Mouse (Mus musculus) retina, postnatal 1 day (tissue): Measurements from ENCODE around the gene Afmid.
"Not testable (repeated sequence)": the region's sequence is repeated elsewhere in the genome, so short reads cannot be mapped to it uniquely, and the experiment has no call there.

Experiments
- DNase-seq: peaks from one replicate; pipeline ENCODE4 v3.0.0-alpha.2; 2012

Gene Afmid

DNA sequence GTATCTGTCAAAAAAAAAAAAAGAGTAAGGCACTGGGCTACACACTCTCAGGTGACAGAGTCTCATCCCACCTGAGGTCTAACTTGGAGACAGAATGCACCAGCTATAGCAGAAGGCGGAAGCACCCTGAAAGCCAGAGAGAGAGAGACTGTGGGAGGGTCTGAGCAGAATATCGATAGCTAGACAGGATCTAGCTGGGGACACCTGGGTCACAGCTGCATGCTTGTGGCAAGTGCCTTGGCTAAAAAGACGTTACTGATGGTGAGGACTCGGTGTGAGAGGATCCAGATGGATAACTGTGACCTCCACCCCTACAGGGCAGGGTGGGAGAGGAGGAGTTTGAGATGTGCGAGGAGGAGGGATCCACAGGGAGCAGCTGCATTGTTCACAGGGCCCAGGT lies 28.8 kb upstream of the Afmid start:
- DNase-seq = no peak

DNA sequence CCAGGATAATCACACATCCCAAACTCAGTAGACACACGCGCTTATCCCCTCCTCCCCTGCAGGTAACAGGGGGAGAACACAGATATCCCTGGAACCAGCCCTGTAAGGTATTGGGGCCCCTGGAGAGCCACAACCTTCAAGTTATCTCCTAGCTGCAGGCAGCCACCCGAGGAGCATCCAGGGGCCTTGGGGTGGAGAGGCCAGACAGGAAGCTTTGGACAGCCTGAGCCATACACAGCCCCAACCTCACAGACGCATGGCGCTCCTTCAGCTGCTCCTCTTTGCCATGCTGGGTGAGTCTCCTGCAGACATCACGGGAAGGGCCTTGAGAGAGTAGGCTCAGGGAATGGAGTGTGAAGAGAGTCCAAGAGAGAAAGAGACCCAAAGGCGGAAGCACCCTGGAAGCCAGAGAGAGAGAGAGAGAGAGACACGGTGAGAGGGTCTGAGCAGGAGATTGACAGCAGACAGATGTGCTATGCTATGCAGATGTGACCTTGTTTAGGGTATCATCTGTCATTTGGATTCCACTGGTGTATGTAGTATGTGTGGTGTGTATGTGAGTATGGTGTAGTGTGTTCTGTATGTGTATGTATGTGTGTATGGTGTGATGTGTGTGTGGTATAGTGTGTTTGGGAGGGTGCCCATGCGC lies 28.1 kb upstream of the Afmid start, which contains the start of gene 6030468B19Rik:
Gene 6030468B19Rik (plus strand): TSS at position 150 of the 649 bp plus-strand sequence.
- no peak for DNase-seq

DNA sequence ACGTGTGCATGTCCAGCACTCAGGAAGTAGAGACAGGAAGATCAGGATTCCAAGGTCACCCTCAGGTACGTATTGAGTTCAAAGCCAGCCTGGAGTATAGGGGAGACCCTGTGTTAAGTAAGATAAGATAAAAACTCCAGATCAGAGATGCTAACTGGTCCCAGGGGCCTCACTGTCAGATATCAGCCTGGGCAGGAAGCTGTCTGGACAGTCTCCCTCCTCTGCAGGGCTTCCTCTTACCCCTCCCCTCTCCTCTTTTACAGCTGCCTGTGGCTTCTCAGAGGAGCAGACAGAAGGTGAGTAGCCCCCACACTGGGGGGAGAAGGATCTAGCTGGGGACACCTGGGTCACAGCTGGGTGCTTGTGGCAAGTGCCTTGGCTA lies 27.6 kb upstream of the Afmid start:
- no peak for DNase-seq

DNA sequence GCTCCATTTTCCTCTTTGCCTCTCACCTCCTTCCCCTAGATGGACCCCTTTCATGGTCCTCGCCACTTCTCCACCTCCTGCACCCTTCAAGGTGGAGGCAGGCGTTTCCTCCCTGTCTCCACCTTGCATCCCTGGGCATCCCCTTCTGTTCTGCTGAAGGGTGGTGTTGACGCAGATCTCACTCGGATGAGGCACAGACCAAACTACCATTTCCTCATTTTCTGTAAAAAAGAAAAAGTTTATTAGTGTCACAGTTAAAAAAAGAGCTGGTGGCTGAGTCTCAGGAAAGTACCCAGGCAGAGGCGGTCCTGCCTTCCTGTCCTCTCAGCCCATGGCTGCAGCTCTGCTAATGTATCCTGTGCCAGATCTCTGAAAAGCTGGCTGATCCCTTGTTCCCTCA lies 26.6 kb upstream of the Afmid start:
- no peak for DNase-seq

- no peak for DNase-seq
These were observed 25.7 kb upstream of the Afmid start for GRCm38 (mm10) chr11:117800038-117800437.

DNA sequence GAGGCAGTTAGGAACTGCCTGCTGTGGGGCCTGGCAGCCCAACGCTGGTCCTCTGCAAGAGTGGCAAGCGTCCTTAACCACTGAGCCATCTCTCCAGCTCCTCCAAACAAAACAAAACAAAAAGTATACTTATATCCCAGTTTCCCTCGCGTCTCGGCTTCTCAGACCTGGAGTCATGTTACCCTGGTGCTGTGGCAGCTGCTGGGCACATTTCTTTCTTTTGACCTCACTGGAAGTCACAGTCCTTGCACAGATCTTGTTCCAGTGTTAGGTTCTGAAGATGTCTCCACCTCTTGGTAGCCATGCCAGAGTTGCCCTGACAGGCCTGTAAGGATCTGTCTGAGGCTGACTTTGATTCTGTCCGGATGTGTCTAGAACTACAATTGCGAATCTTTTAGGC lies 24.1 kb upstream of the Afmid start:
- no peak for DNase-seq

- no peak for DNase-seq
These were observed 22.5 kb upstream of the Afmid start for GRCm38 (mm10) chr11:117803166-117803688.

DNA sequence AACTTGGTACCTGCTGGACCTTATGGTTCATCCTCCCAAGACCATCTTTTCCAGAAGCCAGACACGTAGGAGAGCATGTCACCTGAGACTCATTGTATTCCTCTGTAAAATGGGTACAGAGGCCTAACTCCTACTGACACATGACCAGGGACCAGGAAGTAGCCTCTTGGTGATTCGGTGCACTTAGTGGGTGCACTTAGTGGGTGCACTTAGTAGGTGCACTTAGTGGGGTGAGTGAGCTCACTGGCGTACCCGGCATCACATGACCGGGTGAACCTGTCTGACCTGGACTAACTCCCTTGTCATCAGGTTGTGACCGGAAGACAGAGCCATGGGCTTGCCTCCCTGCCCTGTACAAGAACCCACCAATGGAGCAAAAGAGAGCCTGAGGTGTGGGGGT lies 18.9 kb upstream of the Afmid start:
- DNase-seq = no peak

- DNase-seq = peak; percentile 86
These were observed 16.1 kb upstream of the Afmid start, which contains the start of the genes Gm20708 and Syngr2 for GRCm38 (mm10) chr11:117809407-117810311. Gene Gm20708 (plus strand): TSS chr11:117809668. Gene Syngr2 (plus strand): TSS chr11:117809668.

DNA sequence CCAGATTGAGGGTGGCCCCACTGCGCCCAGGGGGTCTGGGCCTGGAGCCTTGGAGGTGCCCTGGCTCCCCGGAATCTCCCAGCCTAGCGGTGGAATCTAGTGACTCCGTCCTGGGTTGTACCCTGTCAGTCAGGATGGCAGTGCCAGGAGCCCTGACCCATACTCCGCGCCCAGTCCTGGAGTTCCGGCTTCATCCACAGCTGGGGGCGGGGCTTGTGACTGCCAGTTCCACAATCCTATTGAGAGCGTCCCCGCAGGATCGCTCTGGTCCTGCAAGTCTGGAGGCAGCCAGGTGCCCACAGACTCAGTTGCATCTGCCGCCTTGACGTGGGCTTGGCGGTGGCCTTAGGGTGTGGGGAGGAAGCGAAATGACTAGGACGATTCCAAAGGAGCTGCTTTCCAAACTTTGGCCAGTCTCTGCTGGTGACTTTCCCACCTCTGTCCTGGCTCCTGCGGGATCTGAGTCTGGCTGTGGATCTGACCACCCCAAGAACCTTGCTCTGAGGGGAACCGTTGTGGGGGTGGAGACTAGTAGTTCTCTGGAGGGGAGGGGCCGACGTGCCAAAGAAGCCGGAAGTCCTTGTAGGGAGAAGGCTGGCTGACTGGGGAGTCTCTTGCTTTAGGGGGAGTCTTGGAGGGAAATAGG lies 15.2 kb upstream of the Afmid start:
- peak; percentile 92 for DNase-seq

DNA sequence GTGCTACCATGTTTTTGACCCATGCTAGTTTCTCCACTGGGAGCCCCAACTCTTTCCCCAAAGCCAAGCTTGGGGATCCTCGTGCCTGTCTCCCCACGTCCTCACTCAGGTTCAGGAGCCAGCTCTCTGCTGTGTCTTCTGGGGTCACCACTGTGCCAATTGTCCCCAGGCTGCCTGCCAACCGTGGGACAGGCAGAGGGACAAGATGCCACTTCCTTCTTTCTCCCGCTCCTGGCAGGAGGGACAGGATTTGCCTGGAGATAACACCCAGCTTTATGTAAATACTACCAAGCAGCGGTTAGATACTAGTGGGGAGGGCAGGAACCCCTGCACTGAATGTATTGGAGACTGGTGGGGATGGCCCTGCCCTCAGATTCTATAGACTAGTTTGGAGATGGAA lies 11.9 kb upstream of the Afmid start:
- DNase-seq = no peak

DNA sequence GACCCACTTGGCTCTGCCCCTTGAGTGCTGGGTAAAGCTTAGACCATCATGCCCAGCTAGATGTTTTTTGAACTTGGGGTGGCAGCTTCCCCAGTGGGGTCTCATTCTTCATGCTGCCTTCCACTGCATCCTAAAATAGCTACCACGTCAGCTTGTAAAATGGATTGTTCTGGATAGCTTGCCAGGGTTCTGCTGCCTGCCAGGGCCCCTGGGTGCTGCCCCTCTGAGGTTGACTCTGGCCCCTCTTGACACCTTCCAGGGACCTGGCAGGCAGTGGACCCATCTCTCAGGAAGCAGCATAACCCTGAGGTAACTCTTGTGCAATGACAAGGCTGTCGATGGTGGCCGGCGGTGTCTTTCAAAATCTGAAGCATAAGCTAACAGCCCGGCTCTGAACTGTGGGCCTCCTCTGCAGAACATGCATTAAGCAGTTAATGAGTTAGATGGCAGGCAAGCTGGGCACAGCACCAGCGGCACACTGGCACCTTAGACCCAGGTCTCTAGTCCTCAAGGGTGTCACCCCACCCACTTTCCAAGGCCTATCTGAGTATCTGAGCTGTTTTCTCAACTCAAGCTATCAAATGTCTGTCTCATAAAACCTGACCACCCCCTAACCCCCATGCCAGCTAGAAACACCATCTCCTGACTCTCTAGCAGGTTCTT lies 10.9 kb upstream of the Afmid start:
- DNase-seq = no peak

- not testable (repeated sequence) for DNase-seq
These were observed 9.9 kb upstream of the Afmid start for GRCm38 (mm10) chr11:117815850-117816249.

GRCm38 (mm10) chr11:117816389-117816996 lies 9.2 kb upstream of the Afmid start:
- no peak for DNase-seq

- DNase-seq = no peak
These were observed 6.6 kb upstream of the Afmid start for GRCm38 (mm10) chr11:117819095-117819494.

DNA sequence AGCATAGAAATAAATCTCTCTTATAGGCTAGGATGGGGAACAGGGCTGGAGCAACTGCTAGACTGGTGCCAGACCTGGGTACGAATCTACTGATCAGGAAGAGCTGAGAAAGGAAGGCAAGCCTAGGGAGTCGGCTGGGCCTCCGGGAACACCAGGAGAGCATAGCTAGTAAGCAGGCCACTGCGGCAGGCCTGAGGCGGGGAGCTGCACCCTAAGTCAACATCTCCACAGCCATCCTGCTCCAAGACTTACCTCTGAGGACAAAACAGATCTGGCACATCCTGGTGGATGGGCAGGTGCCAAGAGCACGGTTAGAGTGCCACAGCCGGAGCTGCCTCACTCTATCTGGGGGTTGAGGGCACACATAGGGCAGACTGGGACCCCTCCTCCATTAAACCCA lies 5.6 kb upstream of the Afmid start:
- no peak for DNase-seq

GRCm38 (mm10) chr11:117821868-117822267 lies 3.9 kb upstream of the Afmid start:
- DNase-seq = no peak

DNA sequence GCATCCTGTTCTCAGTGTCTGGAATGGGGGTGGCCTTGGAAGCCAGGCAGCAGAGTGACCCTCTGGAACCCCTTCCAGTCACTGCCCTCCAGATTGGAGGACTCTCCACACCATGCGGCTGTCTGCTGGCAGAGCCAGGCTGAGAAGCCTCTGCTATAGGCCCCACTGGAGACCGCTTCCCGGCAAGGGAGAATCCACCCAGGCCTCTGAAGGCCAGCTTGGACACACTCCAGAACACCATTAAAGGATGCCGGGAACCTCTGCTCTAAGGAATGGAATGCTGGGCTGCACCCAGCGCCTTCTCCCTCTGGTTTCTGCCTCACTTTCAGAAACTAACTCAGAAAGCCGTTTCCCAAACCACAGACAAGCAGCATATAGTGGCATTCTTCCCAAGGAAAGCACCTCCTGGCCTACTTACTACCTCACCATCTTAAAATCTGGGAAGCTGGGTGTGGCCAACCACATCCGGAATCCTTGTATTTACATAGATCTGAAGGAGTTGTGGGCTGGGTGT lies 2.9 kb upstream of the Afmid start:
- DNase-seq = no peak

DNA sequence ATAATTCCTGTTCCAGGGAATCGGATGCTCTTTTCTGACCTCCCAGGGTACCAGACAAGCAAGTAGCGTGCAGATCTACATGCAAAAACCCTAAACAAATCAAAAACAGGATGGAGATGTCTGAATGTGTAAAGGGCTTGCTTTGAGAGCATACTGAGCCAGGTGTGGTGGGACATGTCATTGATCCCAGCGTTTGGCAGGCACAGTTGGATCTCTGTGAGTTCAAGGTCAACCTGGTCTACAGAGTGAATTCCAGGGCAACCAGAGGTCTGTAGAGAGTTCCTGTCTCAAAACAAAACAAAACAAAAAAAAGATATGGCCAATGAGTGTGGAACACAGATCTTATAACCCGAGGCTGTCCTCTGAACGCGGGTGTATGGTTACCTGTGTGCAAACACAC lies 2.3 kb upstream of the Afmid start:
- no peak for DNase-seq

GRCm38 (mm10) chr11:117824060-117824969 lies 1.4 kb upstream of the Afmid start:
- peak; percentile 88 for DNase-seq

DNA sequence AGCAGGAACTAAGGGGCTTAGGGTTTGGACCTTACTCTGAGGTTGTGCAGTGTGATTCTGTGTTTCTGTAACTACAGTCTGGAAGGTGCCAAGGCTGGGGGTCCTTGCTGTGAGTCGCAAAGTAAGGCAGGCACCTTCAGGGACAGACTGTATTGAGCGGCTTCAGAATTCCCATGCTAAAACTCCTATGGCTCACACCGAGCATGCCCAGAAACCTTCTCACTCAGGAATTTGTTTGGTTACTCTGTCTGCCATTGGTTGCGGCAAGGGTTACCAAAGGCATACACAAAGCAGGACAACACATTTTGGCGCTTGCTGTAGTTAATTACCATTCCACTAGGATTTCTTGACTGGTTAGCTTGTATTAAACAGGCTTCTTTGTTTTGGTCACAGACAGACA lies 440 bp downstream of the Afmid start:
- peak; percentile 52 for DNase-seq
